Mouse (Mus musculus): Measurements from ENCODE around the gene Gm21783.
"Not testable (repeated sequence)": the region's sequence is repeated elsewhere in the genome, so short reads cannot be mapped to it uniquely, and the experiment has no call there.

Gene Gm21783

DNA sequence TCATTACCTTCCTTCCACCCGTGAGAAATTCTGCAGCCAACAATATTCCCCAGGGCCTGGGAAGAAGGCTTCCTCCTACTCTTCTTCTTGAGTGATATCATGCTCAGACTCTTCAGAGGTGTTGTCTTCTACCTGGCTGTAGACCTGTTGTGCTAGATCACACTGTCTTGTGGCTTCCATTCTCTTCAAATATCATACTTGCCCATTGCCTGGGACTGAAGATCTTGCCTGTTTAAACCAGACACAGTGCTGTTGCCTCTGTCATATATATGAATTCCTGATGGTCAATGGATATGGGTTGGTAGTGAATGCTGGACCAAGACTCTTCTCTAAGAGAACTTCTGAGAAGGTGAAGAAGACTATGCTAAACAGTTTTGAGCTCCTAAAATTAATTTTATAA is at the start of gene Gm21783:
Gene Gm21783, minus strand, starts transcription at position 101 of the 400 bp plus-strand sequence.
- DNase-seq (ENCODE audit: low spot score in 2 of 2) = not testable (repeated sequence)
